Mouse (Mus musculus): ENCODE data around the gene Yipf3. TPM values are rescaled to one million over a fixed set of nuclear protein-coding genes. Genes with fewer than 3 reads are reported as not detected.
A peak's percentile ranks its signal among the peaks of the same experiment; 100 is the strongest.

The Yipf3 gene
- 57.0 and 64.0 TPM in 2 replicates for polyA plus RNA-seq (2011; ENCODE audit: insufficient read depth, insufficient read length, low read depth, missing spikeins)

- H3K36me3 ChIP-seq (ENCODE audit: control insufficient read depth, insufficient read depth, low read length, poor library complexity, severe bottlenecking), result peaks cover 37% of the 10 kb centered on the region
Measured at GRCm38 (mm10) chr17:46247512-46248188, at the start of gene Yipf3, which contains the start of gene Polr1c. TSS of gene Yipf3 (plus strand) at chr17:46248080. TSS of gene Polr1c (minus strand) at chr17:46248054.

DNA sequence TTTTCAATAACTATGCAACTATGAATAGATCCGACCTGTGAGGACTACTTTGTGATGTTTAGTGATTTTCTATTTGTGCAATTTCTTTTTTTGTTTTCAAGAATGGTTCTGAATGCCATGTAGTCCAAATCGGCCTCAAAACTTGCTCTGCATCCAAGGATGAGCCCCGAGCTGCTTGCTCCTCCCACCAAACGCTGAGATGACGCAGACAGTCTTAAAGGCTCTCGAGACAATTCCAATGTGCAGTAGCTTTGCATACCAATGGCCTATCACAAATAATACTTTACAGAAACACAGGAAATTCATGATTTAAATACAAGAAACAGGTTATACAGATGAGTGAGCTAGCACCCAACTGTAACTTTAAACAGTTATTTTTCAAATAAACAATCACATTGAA, 46.7 kb upstream of the Yipf3 start:
- no peak for TF ChIP-seq CTCF (IDR thresholded peaks at IDR 0.05; ENCODE audit: low read depth, low read length)
- TF ChIP-seq POLR2A (IDR thresholded peaks at IDR 0.05; ENCODE audit: insufficient read depth, low read length), result no peak
- TF ChIP-seq EP300 (IDR thresholded peaks at IDR 0.05; ENCODE audit: insufficient read depth, low read depth, low read length), result no peak
- peak overlapping the region; percentile 94 for H3K9ac ChIP-seq (ENCODE audit: low read depth, poor library complexity, severe bottlenecking)

More at GRCm38 (mm10) chr17:46247512-46248188, at the start of gene Yipf3, which contains the start of gene Polr1c:
- H3K9me3 ChIP-seq (replicated peaks; ENCODE audit: control insufficient read depth, insufficient read depth, low read length, poor library complexity, severe bottlenecking), result no peaks in the 10 kb centered on the region
- no peaks in the 10 kb centered on the region for H3K27me3 ChIP-seq (ENCODE audit: control insufficient read depth, insufficient read depth, low read length, poor library complexity, severe bottlenecking)
- TF ChIP-seq POLR2A (IDR thresholded peaks at IDR 0.05; ENCODE audit: insufficient read depth, low read length) (peak; percentile 48), EP300 (IDR thresholded peaks at IDR 0.05; ENCODE audit: insufficient read depth, low read depth, low read length) (no peak)
- H3K4me3 ChIP-seq (ENCODE audit: low read depth, low read length), result peak within 1 kb of the TSS; percentile 91
- H3K27ac ChIP-seq (ENCODE audit: insufficient read depth, low read length), result no peak within 1 kb of the TSS
- H3K9ac ChIP-seq (ENCODE audit: low read depth, poor library complexity, severe bottlenecking), result peak within 1 kb of the TSS; percentile 95
- H3K4me1 ChIP-seq (ENCODE audit: control insufficient read depth, insufficient read depth, low read length), result no peaks in the 10 kb centered on the region

GRCm38 (mm10) chr17:46202421-46203071, 45.3 kb upstream of the Yipf3 start, which contains the start of the genes Polh and Xpo5:
TSS of gene Polh (minus strand) at chr17:46202645.
TSS of gene Xpo5 (plus strand) at chr17:46202782.
- peak within 1 kb of the TSS; percentile 47 for H3K27ac ChIP-seq (ENCODE audit: insufficient read depth, low read length)
- H3K4me3 ChIP-seq (ENCODE audit: low read depth, low read length), result peak within 1 kb of the TSS; percentile 94
- H3K9me3 ChIP-seq (replicated peaks; ENCODE audit: control insufficient read depth, insufficient read depth, low read length, poor library complexity, severe bottlenecking), result no peaks in the 10 kb centered on the region
- H3K9ac ChIP-seq (ENCODE audit: low read depth, poor library complexity, severe bottlenecking), result peak within 1 kb of the TSS; percentile 94
- no peaks in the 10 kb centered on the region for H3K4me1 ChIP-seq (ENCODE audit: control insufficient read depth, insufficient read depth, low read length)
- TF ChIP-seq POLR2A (IDR thresholded peaks at IDR 0.05; ENCODE audit: insufficient read depth, low read length) (peak; percentile 44), EP300 (IDR thresholded peaks at IDR 0.05; ENCODE audit: insufficient read depth, low read depth, low read length) (peak; percentile 73), CTCF (IDR thresholded peaks at IDR 0.05; ENCODE audit: low read depth, low read length) (no peak)
- H3K36me3 ChIP-seq (ENCODE audit: control insufficient read depth, insufficient read depth, low read length, poor library complexity, severe bottlenecking), result peaks cover 38% of the 10 kb centered on the region
- no peaks in the 10 kb centered on the region for H3K27me3 ChIP-seq (ENCODE audit: control insufficient read depth, insufficient read depth, low read length, poor library complexity, severe bottlenecking)

More for the DNA sequence above, 46.7 kb upstream of the Yipf3 start:
- Histone ChIP-seq H3K36me3 (ENCODE audit: control insufficient read depth, insufficient read depth, low read length, poor library complexity, severe bottlenecking) (peaks cover 31% of the 10 kb centered on the region), H3K9me3 (replicated peaks; ENCODE audit: control insufficient read depth, insufficient read depth, low read length, poor library complexity, severe bottlenecking) (no peaks in the 10 kb centered on the region), H3K4me3 (ENCODE audit: low read depth, low read length) (no peak overlapping the region), H3K27me3 (ENCODE audit: control insufficient read depth, insufficient read depth, low read length, poor library complexity, severe bottlenecking) (no peaks in the 10 kb centered on the region), H3K4me1 (ENCODE audit: control insufficient read depth, insufficient read depth, low read length) (no peaks in the 10 kb centered on the region), H3K27ac (ENCODE audit: insufficient read depth, low read length) (no peak overlapping the region)

GRCm38 (mm10) chr17:46203078-46203477, 44.8 kb upstream of the Yipf3 start:
- Histone ChIP-seq H3K9me3 (replicated peaks; ENCODE audit: control insufficient read depth, insufficient read depth, low read length, poor library complexity, severe bottlenecking) (no peaks in the 10 kb centered on the region), H3K36me3 (ENCODE audit: control insufficient read depth, insufficient read depth, low read length, poor library complexity, severe bottlenecking) (peaks cover 39% of the 10 kb centered on the region), H3K9ac (ENCODE audit: low read depth, poor library complexity, severe bottlenecking) (peak overlapping the region; percentile 94), H3K27ac (ENCODE audit: insufficient read depth, low read length) (peak overlapping the region; percentile 21), H3K4me3 (ENCODE audit: low read depth, low read length) (peak overlapping the region; percentile 94), H3K27me3 (ENCODE audit: control insufficient read depth, insufficient read depth, low read length, poor library complexity, severe bottlenecking) (no peaks in the 10 kb centered on the region), H3K4me1 (ENCODE audit: control insufficient read depth, insufficient read depth, low read length) (no peaks in the 10 kb centered on the region)
- no peak for TF ChIP-seq CTCF (IDR thresholded peaks at IDR 0.05; ENCODE audit: low read depth, low read length)
- no peak for TF ChIP-seq EP300 (IDR thresholded peaks at IDR 0.05; ENCODE audit: insufficient read depth, low read depth, low read length)
- TF ChIP-seq POLR2A (IDR thresholded peaks at IDR 0.05; ENCODE audit: insufficient read depth, low read length), result no peak

GRCm38 (mm10) chr17:46206676-46207075, 41.2 kb upstream of the Yipf3 start:
- H3K27me3 ChIP-seq (ENCODE audit: control insufficient read depth, insufficient read depth, low read length, poor library complexity, severe bottlenecking), result no peaks in the 10 kb centered on the region
- no peak overlapping the region for H3K27ac ChIP-seq (ENCODE audit: insufficient read depth, low read length)
- H3K36me3 ChIP-seq (ENCODE audit: control insufficient read depth, insufficient read depth, low read length, poor library complexity, severe bottlenecking), result peaks cover 58% of the 10 kb centered on the region
- H3K9ac ChIP-seq (ENCODE audit: low read depth, poor library complexity, severe bottlenecking), result no peak overlapping the region
- H3K9me3 ChIP-seq (replicated peaks; ENCODE audit: control insufficient read depth, insufficient read depth, low read length, poor library complexity, severe bottlenecking), result no peaks in the 10 kb centered on the region
- H3K4me3 ChIP-seq (ENCODE audit: low read depth, low read length), result no peak overlapping the region
- no peak for TF ChIP-seq EP300 (IDR thresholded peaks at IDR 0.05; ENCODE audit: insufficient read depth, low read depth, low read length)
- TF ChIP-seq CTCF (IDR thresholded peaks at IDR 0.05; ENCODE audit: low read depth, low read length), result no peak
- no peak for TF ChIP-seq POLR2A (IDR thresholded peaks at IDR 0.05; ENCODE audit: insufficient read depth, low read length)
- H3K4me1 ChIP-seq (ENCODE audit: control insufficient read depth, insufficient read depth, low read length), result no peaks in the 10 kb centered on the region

DNA sequence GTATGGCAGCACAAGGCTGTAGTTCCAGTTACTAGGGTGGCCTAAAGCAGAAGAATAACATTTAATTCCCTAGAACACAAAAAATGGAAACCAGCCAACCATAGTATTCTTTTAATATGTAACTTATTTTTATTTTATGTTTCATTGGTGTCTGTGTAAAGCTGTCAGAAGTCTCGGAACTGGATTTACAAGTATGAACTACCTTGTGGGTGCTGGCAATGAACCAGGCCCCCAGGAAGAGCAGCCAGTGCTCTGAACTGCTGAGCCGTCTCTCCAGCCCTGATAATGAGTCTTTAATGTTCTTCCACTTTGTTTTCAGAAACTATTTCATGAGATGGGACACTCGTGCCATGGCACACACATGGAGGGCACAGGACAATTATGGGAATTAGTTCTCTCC, 37.3 kb upstream of the Yipf3 start:
- Histone ChIP-seq H3K27me3 (ENCODE audit: control insufficient read depth, insufficient read depth, low read length, poor library complexity, severe bottlenecking) (no peaks in the 10 kb centered on the region), H3K9ac (ENCODE audit: low read depth, poor library complexity, severe bottlenecking) (no peak overlapping the region), H3K36me3 (ENCODE audit: control insufficient read depth, insufficient read depth, low read length, poor library complexity, severe bottlenecking) (peaks cover 83% of the 10 kb centered on the region), H3K4me3 (ENCODE audit: low read depth, low read length) (no peak overlapping the region), H3K9me3 (replicated peaks; ENCODE audit: control insufficient read depth, insufficient read depth, low read length, poor library complexity, severe bottlenecking) (no peaks in the 10 kb centered on the region), H3K27ac (ENCODE audit: insufficient read depth, low read length) (no peak overlapping the region), H3K4me1 (ENCODE audit: control insufficient read depth, insufficient read depth, low read length) (no peaks in the 10 kb centered on the region)
- TF ChIP-seq POLR2A (IDR thresholded peaks at IDR 0.05; ENCODE audit: insufficient read depth, low read length) (no peak), EP300 (IDR thresholded peaks at IDR 0.05; ENCODE audit: insufficient read depth, low read depth, low read length) (no peak), CTCF (IDR thresholded peaks at IDR 0.05; ENCODE audit: low read depth, low read length) (no peak)
